Mouse (Mus musculus): ENCODE results near the gene Kctd12b.

- TF ChIP-seq POLR2A (IDR thresholded peaks at IDR 0.05; ENCODE audit: insufficient read length, low read depth) (no peak), TCF12 (IDR thresholded peaks at IDR 0.05; ENCODE audit: insufficient read depth, poor library complexity, severe bottlenecking) (no peak), TCF3 (IDR thresholded peaks at IDR 0.05; ENCODE audit: insufficient read length, low read depth) (no peak), USF1 (IDR thresholded peaks at IDR 0.05; ENCODE audit: low read depth) (no peak), CEBPB (IDR thresholded peaks at IDR 0.05; ENCODE audit: insufficient read depth, poor library complexity, severe bottlenecking) (no peak), SRF (IDR thresholded peaks at IDR 0.05; ENCODE audit: control insufficient read depth, insufficient read length, low read depth) (no peak), MAX (IDR thresholded peaks at IDR 0.05; ENCODE audit: low read depth) (no peak), MYOG (IDR thresholded peaks at IDR 0.05; ENCODE audit: control insufficient read depth in 1 of 3, insufficient read depth in 1 of 3, insufficient read length in 2 of 3, low read depth in 2 of 3) (no peak)
These were observed 20.5 kb upstream of the Kctd12b start for GRCm38 (mm10) chrX:153716716-153717115.
